Mouse (Mus musculus) thymus, postnatal 0 days (tissue): ENCODE results near the gene Upk2. TPM values are rescaled to one million over a fixed set of nuclear protein-coding genes. Genes with fewer than 3 reads are reported as not detected.
"Not testable (repeated sequence)": the region's sequence is repeated elsewhere in the genome, so short reads cannot be mapped to it uniquely, and the experiment has no call there.

ENCODE experiments used
- DNase-seq: peaks from one replicate; pipeline ENCODE4 v3.0.0-alpha.2; 2015; ENCODE audit warnings: low spot score
- polyA plus RNA-seq: library from polyadenylated mRNA; unstranded; fragments of >200 nt; fragmentation: Nextera tagmentation; extraction: Ambion mirVana; gene quantifications from 2 replicates; pipeline ENCODE4 v1.2.1, GENCODE M21; 2015

The Upk2 gene
- polyA plus RNA-seq, 1 experiment from 2014 or later = 1.5 TPM

DNA sequence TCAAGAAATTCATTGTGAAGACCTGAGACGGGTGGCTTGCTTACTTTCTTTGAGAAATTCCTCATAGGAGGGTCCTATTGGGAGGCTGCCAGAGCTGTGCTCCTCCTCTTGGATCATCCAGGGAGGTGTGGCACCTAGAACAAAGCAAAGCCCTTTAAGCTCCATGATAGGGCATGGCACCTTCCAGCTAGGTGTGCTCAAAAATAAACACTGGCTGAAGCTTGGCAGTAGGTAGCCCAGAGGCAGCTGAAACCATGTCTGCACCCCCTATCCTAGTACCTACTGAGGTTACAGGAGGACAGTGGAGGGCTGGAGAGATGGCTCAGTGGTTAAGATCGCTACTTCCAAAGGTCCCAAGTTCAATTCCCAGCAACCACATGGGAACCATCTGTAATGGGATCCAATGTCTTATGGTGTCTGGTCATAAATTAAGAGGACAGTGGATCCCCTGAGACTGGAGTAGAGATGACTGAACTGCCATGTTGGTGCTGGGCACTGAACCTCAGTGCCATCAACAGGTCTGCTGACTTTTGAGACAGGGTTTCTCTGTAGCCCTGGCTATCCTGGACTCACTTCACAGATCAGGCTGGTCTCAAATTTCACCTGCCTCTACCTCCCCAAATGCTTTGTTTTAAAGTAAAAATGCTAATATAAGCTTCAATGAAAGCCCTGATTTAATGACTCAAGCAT is 44.0 kb downstream of the Upk2 start:
- DNase-seq = no peak

DNA sequence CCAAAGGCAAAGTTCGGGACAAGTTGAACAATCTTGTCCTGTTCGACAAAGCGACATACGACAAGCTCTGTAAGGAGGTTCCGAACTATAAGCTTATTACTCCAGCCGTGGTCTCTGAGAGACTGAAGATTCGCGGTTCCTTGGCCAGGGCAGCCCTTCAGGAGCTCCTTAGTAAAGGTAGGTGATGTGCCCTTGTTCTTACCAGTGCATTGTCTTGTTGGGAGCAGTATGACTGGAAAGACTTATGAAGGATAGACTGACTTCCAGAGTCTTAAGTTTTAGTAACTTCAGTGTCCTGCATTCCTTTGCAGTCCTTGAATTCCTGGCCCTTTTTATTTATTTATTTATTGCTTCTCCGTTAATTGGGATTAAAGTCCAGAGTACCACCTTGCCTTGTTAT is 46.1 kb downstream of the Upk2 start:
- DNase-seq = not testable (repeated sequence)

DNA sequence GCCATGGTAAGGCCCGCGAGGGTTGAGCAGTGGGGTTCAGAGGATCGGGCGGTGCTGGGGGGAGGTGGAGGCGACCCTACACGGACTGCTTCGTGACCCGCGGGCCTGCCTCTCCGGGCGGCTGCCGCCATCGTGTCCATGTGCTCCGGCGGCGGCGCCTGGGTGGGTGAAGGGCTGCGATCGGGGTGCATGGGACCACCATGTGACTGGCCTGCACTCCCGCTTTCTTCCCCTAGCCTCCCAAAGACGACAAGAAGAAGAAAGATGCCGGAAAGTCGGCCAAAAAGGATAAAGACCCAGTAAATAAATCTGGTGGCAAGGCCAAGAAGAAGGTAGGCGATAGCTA is 47.1 kb downstream of the Upk2 start:
- no peak for DNase-seq

DNA sequence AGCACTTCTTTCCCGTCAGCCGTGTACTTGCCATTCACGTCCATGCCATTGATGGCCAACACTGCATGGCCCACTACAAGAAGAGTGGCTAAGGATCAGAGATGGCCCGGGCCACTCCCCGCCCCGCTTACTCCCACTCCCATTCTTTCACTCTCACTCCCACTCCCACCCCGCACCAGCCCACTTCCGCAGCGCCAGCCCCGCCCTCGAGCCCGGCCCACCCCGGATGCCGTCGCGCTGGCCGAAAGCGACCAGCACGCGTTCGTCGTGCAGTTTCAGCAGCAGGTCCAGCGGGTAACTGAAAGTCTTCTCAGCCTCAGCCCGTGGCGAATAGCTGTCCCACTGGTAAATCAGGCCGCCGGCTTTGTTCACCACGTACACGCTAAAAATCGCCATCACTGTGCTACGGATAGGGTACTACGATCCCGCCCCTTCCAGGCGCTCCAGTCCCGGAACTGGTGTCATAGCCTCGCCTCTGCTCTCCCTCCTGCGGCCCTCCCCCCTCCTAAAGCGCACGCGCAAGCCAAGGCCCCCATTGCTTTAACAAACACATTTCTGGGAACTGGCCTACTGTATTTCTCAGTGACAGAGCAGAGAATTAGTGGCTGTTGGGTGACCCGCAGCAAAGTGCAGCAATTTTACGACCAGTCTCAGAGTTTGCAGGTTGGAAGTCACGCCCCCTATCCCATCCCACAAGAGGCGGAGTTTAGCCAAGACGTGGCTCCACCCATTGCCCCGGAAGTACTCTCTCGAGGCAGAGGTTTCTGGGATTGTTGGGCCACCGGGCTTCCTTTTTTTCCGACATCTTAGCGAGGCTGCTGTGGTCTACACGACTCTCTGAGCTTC is 47.6 kb downstream of the Upk2 start, which contains the start of the genes Rps25 and Trappc4:
Gene Rps25 (plus strand): TSS at position 234 of the 846 bp plus-strand sequence.
Gene Trappc4 (minus strand): TSS at position 695 of the 846 bp plus-strand sequence.
- DNase-seq = peak; percentile 96

DNA sequence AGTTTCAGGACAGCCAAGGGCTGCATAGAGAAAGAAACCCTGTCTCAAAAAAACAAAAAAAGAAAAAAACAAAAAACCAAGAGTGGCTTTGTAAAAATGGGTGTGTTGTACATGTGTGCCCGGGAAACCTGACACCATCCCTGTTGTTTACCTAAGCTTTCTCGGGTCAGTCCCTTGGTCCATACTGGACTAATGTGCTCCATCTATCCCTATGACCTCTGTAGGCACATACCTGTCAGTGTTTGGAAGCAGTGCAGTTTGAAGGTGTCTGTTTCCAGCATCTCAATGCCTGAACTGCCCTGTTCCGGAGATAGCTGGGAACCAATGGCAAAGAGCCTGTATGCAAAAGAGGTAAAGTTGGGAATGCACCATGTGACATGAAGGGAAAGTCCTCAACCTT is 49.8 kb downstream of the Upk2 start:
- no peak for DNase-seq

Other genes with a start within 250 kb of the Upk2 start
- 51.9 and 60.4 TPM in 2 replicates for gene Cbl, start 220.9 kb downstream of the Upk2 start, polyA plus RNA-seq
- 8.1 TPM in 2 replicates for gene Ccdc153, start 214.3 kb downstream of the Upk2 start, polyA plus RNA-seq
- gene Pdzd3, start 203.5 kb downstream of the Upk2 start, polyA plus RNA-seq = 0.45 and 0.49 TPM in 2 replicates
- gene Nlrx1, start 186.4 kb downstream of the Upk2 start, polyA plus RNA-seq = 5.9 and 6.3 TPM in 2 replicates
- 0.09 and 0.12 TPM in 2 replicates for gene Abcg4, start 166.4 kb downstream of the Upk2 start, polyA plus RNA-seq
- gene Hinfp, start 149.3 kb downstream of the Upk2 start, polyA plus RNA-seq = 22.4 and 22.6 TPM in 2 replicates
- gene C2cd2l, start 134.7 kb downstream of the Upk2 start, polyA plus RNA-seq = 11.0 and 11.2 TPM in 2 replicates
- 25.7 and 25.8 TPM in 2 replicates for gene Dpagt1, start 129.0 kb downstream of the Upk2 start, polyA plus RNA-seq
- gene H2afx, start 120.3 kb downstream of the Upk2 start, polyA plus RNA-seq = 454 and 470 TPM in 2 replicates
- 74.7 and 79.0 TPM in 2 replicates for gene Hmbs, start 110.7 kb downstream of the Upk2 start, polyA plus RNA-seq
- gene Vps11, start 93.3 kb downstream of the Upk2 start, polyA plus RNA-seq = 30.1 and 30.5 TPM in 2 replicates
- 13.1 and 18.5 TPM in 2 replicates for gene Hyou1, start 75.5 kb downstream of the Upk2 start, polyA plus RNA-seq
- gene Slc37a4, start 58.1 kb downstream of the Upk2 start, polyA plus RNA-seq = 16.4 and 18.1 TPM in 2 replicates
- gene Rps25, start 47.8 kb downstream of the Upk2 start, polyA plus RNA-seq = 3,300 and 3,396 TPM in 2 replicates
- 166 and 171 TPM in 2 replicates for gene Trappc4, start 47.4 kb downstream of the Upk2 start, polyA plus RNA-seq
- gene Ccdc84, start 36.4 kb downstream of the Upk2 start, polyA plus RNA-seq = 24.6 and 27.0 TPM in 2 replicates
- gene Foxr1, start 13.8 kb downstream of the Upk2 start, polyA plus RNA-seq = not detected in 2 replicates
- 3.2 and 4.4 TPM in 2 replicates for gene Bcl9l, start 27.8 kb upstream of the Upk2 start, polyA plus RNA-seq
- 1.4 and 1.5 TPM in 2 replicates for gene Cxcr5, start 106.9 kb upstream of the Upk2 start, polyA plus RNA-seq
- 22.2 and 29.5 TPM in 2 replicates for gene Ddx6, start 149.9 kb upstream of the Upk2 start, polyA plus RNA-seq
- 0.07 TPM in 1 of 2 replicates, not detected in the other for gene Treh, start 218.3 kb upstream of the Upk2 start, polyA plus RNA-seq